Mouse (Mus musculus) CD4-positive helper T cell, adult 2 months (primary cell): ENCODE measurements at regions not wholly inside any gene's neighbourhood (a gene's known extent, or its start where the extent isn't known, plus 50 kb on each side); places are given as distances from the start of the nearest gene placed in this dataset.

Experiments
- DNase-seq: peaks from one replicate; pipeline ENCODE4 v3.0.0-alpha.2; 2012; ENCODE audit warnings: low read depth, missing footprints, low spot score

DNA sequence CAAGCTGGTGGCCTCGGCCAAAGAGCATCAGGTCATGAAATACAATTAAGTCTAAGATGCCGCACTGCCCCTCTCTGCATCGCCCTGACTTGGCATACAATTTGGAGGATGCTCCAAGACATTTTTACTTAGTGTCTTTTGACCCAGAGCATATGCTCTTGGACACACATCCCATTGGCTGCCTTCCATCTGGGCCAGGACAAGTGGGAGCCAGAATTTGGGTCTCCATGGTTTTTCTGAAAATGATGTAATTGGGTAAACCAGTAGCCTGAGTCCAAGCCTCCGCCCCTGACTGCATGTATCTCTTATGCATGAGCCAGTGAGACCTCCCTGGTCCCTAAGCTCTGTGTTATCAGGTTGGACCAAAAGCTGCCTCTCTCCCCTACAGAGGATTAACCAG lies 117.1 kb upstream of the Rpl38 start:
- no peak for DNase-seq

DNA sequence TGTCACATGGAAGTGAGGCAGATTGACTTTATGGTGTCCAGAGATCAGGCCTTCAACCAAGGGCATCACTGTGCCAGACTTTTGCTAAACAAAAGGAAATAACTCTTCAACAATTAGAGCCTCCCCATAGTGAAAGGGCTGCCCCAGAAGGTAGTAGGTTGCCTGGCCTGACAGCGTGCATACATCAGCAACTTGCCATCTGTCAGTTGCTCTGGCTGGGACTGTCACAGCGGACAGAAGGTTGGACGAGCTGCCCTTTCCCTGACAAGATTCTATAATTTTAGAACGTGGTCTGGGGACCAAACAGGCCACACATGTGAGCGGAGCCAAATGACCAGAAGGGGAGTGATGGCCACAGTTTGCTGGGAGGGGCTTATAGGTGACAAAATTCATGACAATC lies 119.7 kb upstream of the Rpl38 start:
- DNase-seq = no peak

DNA sequence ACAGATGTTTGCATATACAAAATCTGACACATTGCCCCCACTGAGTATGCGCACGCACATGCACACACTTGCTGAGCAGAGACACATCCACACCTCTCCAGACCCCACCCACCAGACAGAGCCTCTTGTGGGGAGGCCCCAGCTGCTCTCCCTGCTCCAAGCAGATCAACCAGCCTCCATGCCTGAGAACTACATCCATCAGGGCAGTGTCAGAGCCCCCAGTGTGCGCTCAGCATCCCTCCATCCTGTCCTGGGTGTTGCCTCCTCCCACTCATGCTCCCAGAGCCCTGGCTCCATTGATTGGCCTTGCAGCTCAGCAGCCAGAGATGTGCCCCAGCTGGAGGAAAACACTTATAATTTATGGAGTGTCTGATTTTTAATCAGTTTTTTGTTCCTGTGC lies 124.1 kb upstream of the Rpl38 start:
- no peak for DNase-seq

DNA sequence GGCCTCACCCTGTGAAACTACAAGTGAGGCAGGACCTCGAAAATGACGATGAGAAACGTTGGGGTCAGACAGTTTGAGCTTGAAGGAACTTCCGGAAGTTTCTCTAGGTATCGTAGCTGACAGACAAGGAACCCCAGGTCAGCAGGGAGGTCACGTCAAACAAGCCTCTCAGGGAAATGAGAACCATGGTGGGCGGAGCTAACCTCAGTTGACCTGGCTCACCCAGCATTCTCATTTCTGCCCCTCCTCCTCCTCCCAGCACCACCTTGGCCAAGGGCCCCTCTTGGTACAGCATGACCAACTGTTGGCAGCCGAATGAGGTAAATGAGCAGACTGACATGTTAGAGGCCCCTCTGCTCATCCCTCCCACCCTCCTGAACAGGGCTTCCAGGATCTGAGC lies 126.2 kb upstream of the Rpl38 start:
- DNase-seq = no peak

DNA sequence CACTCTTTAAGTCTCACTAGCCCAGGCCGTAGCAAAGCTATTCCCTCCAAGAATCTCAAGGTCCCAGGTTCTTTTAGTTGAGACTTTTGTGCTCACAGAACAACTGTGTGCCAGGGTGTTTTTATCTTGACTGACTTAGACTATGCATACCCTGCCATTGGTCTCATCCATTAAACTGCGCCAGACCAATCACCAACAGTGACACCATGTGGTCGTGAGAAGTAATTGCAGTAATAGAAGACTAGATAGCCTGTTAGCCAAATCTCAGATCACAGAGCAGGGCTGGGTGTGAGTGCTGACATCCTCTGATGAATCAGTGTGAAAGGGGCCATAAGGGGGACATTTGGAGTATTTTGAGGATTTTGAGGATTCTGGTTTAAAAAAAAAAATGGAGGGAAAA lies 127.8 kb upstream of the Rpl38 start:
- no peak for DNase-seq

DNA sequence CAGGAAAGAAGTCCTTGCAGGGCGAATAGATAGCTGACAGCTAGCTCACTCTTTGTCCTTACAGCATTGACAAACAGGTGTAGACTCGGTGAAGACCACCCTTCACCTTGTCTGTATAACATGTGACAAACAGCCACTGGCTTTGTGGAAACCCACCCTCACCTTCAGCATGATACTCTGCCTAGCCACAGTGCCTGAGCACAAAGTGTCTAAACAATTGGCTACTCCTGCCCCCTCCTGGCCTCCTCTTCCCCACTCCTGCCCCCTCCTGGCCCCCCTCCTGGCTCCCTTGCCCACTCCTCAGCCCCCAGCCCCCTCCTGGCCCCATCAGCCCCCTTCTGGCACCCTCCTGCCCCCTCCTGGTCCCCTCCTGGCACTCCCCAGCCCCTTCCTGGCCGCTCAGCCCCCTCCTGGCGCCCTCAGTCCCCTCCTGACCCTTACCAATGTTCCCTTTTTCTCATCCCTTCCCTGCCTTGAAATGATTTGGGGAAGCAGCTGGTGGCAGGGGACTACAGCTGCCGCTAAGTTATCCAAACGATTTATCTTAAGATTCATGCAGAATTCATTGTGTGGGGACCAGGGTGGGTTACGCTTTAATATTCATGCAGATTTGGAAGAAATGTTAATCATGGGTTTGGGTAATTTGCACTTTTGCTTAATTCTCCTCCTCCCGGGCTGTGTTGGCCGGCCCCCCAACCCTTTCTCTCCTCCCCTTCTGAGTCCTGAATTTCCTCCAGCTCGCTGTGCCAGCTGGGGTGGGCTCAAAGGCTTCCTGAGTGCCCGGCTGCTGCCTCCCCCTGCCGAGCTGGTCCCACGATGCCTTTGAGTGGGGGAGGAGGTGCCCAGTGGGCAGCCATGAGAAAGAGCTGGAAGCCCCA lies 131.5 kb upstream of the Rpl38 start:
- no peak for DNase-seq

DNA sequence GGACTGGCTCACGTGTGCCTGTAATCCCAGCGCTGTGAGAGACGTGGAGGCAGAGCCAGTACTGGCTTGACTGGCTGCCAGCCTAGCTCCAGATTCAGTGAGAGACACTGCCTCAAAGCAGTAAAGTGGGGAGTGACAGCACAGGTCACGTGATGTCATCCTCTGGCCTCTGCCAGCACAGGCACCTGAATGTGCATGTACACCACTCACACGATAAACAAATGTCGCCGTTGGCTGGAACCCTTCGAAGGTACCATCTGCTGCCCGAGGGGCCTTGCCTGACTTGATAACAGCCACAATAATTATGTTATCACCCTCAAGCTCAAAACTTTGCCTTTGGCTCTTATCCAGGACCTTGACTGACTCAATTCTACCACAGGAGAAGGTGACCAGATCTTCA lies 132.4 kb upstream of the Rpl38 start:
- DNase-seq = no peak

DNA sequence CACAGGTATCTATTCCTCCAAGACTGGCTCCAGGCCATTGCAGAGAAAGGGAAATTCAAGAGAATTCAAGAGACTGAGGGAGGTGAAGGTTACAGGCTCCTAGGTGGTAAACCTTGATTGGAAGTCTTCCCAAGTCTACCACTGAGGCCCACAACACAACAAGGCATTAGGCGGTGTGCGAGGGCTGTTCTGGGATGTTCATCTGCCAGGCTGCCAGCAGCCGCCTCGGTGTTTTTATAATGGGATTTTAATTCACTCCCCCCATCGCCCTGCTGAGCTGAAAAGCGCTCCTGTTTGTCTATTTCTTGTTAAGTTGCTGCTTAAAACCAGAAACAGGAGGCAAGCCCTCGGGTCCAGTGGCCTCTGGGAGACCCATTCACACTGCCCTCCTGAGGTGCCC lies 133.9 kb upstream of the Rpl38 start:
- no peak for DNase-seq

DNA sequence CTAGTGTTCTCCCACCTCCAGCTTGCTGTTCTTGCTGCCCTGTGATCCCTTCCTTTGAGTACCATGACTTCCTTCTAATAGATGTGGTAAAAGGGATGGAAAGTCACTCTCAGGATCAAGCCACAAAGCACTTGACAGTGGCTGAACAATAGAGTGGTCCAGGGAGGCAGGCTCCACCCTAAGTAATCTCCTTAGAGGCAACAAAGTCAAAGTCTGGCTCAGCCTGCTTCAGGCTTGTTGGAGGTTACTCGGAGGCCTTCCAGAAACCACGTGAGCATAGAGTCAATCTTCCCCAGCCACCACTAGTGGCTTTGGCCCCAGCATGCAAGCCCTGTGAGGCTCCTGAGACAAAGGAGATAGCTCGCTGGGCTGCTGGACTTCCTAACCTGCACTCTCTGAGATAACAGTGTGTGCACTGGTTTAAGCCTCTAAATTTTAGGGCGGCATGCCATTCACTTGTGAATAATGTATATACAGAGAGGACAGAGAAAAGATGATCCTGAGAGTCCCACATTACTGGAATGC lies 137.0 kb upstream of the Rpl38 start:
- no peak for DNase-seq

DNA sequence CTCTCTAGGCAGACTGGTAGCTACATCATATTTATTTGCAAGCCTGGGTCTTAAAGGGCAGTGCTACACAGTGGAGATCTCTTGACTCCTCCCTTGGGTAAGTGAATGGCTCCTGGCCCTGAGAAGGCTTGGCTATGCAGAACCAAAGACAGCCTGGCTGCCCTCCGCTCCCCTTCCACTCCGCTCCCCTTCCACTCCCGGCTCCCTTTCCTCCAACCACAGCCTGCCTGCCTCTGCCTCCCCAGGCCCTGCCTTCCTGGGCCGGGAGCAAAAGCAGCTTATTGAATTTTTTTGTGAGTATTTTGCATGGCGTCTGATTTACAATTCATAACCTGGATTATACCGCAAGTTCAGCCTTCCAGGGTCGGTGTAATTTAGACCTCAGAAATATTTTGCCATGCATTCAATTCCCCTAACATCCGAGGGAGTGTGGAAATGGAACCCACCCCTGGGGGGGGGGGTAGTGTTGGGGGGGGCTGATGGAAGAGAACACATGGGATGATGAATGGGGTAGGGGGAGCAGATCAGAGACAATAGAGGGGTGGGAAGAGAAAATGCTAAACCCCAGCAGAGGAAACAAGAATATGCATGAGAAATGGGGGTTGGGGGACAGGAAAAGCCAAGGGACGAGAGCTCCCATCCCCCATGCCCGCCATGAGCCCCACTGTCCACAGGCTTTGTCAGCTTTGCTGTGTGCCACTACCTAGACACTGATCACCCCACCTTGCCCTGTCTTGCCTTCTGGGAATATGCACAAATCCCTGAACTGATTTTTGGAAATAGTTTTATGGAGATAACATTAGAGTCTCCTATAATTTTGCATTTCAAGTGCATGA lies 139.2 kb upstream of the Rpl38 start:
- no peak for DNase-seq

DNA sequence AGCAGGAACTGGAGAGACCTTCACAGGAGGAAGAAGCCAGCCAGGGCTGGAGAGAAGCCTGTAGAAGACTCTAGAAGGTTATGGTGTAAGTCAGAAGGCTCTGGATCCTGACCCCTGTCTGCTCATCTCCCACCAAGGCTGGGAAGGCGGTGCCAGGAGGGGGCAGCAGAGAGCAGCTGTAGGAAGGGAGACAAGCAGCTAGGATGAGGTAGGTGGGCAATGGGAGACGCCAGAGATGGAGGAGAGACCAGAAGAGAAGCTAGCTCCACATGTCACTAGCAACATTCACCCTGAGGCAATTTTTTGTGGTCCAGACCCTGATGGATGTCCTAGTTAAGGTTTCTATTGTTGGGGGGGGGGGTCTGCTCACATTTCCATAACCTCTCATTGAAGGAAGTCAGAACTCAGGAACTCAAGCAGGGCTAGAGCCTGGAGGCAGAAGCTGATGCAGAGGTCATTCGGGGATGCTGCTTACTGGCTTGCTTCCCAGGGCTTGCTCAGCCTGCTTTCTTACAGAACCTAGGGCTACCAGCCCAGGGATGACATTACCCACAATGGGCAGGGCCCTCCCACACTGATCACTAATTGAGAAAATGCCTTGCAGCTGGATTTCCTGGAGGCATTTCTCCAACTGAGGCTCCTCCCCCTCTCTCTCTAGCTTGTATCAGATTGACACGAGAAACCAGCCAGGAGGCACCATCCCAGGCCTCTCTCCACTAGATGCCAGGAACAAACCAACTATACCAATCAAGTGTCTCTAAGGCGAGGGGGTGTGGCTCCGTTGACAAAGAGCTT lies 144.7 kb upstream of the Rpl38 start:
- DNase-seq = peak; percentile 45

DNA sequence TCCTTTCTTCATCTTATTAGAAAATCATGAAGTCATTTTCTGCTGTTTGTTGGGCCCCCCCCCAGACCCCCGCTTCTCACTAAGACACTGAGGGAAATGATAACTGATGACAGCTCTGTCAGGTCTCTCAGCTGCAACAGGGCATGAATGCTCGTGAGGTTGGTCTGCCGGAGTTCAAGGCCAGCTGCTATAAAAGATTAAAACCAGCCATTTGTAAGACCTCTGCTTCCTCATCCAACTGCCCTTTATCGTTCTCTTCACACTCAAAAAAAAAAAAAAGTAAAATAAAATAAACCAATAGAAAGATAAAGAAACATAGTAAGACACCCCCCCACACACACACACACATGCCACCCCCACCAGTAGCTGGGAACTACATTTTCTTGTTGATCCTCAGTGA lies 153.0 kb upstream of the Rpl38 start:
- DNase-seq = no peak

DNA sequence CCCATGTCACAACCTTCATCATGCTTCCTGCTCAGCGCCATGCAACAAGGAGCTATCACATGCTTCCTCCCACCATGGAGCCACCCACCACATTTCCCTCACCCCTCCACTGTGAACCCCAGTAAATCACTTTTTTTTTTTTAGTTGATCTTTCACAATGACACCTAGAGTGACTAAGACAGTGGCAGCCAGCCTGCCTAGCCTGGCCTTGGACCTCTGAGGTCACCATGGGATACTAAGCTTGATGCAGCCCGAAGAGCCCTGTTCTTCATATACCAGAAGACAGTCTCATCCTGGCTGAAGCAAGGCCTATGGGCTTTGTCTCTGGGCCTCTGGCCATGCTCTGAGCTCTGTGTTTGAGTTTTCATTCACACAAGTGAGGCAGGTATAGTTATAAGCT lies 154.2 kb upstream of the Rpl38 start:
- DNase-seq = no peak

DNA sequence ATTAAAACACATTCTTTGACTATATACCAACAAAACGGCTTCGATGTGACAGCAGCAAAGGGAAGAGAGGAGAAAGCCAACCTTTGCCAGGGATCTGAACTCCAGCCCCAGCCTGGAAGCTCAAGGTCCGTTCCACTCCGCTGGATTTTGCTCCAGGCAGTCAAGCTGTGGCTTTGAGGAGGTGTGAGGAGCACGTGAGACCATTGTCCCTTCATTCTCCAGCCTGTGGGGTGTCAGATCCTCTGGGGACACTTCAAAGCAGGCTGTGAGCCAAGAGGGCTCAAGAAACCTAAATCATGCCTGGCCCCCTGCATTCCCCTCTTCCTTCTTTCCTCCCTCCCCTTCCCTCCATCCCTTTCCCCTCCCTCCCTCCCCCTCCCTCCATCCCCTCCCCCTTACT lies 154.9 kb upstream of the Rpl38 start:
- no peak for DNase-seq

DNA sequence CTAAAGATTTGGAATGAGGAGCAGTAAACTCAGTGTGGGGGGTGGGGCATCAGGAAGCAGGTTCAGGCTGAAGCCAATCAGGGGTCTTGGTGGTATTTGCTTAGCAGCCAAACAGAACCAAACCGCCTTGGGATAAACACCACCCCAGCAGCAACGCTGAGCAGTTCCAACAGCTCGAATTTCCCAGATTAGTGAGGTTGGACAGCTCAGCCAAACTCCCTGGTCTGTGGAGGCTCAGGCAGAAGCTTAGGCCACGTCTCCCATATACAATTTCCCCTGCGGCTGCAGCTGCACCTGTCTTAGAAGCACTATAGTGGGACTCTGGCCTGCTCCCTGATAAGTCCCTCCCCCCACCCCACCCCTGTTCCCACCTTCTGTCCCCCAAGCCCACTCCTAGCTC lies 156.3 kb upstream of the Rpl38 start:
- DNase-seq = no peak

DNA sequence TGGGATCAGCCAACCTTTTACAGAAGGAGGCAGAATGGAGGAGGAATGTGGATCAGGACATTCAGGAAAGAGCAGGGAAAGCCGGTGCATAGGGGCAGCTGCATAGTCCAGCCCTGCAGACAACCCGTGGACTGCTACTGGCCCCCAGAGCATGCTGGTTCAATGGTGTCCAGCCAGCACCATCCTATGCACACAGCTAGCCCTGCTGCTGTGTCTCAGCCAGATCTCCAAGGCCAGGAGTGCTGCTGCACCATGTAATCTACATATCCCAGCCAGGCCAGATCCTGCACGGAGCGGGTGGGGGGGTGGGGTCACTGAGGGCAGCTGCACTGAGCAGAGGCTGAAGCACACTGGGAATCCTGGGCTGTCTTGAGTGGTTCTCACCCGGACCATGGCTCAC lies 165.8 kb upstream of the Rpl38 start:
- DNase-seq = no peak

DNA sequence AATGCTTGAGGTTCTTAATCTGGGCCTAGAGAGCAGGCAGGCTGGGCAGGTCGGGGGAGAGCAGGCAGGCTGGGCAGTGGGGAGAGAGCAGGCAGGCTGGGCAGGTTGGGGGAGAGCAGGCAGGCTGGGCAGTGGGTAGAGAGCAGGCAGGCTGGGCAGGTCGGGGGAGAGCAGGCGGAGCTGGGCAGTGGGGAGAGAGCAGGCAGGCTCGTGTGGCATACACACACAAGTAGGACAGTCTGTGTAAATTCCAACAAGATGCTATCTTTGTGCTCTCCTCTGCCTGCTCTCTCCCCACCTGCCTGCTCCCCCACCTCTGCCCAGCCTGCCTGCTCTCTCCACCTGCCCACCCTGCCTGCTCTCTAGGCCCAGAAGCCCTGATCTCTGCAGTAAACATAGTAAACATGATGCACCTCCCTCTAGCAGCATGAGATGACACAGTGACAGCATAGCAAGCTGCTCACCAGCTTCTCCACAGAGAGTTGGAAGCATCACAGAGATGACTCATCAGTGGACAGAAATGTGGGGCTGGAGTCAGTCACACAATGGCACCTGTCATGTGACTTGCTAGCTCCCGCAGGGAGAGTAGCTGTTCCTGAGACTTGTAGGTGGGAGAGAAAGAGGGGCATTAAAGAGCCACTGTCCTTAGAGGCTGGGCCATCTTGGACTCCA lies 166.3 kb upstream of the Rpl38 start:
- no peak for DNase-seq

DNA sequence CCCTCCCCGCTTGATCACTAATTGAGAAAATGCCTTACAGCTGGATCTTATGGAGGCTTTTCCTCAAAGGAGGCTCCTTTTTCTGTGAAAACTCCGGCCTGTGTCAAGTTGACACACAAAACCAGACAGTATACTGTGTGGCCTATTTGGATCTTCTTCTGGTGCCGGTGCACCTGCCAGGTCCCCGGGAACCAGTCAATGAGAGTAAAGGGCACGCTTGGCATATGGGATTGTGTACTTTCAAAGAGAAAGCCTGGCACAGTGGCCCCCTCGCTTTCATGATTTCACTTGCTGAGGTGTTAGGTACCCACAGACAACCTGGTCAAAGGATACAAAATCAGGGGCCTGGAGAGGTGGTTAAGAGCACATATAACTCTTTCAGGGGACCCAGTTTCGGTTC lies 167.9 kb upstream of the Rpl38 start:
- DNase-seq = no peak

DNA sequence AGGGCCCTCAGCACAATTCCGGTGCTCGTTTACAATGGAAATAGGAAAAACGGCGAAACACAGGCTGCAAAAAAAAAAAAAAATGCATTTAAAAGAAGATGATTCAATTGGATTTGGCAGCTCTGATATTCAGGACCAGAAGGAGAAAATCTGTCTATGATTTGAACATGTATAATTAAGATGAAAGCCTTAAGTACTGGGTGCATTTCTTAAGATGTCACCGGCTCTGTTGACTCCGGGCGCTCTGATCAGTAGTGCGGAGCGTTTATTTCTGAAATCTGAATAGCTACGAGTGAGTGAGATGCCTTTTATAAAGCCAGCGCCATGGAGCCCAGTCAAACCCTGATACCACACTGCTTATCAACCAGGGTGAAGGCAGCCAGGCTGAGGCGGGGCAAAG lies 168.7 kb upstream of the Rpl38 start:
- no peak for DNase-seq

DNA sequence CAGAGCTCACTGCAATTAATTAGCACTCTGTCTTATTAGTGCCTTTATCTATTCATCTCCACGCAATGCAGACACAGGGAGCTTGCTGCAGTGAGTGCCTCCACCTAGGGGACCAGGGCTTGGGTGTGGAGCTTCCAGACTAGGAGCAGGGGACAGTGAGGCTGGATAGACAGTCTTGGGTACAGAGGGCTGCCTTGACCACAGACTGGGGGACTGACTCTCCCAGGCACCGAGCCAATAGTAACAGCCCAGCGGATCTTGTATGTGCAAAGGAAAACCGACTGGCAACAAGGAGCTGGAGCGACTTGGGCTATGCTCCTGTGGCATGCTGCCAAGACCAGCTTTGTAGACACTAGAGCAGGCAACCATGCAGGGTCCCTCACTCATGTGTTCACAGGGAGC lies 172.8 kb upstream of the Rpl38 start:
- no peak for DNase-seq

DNA sequence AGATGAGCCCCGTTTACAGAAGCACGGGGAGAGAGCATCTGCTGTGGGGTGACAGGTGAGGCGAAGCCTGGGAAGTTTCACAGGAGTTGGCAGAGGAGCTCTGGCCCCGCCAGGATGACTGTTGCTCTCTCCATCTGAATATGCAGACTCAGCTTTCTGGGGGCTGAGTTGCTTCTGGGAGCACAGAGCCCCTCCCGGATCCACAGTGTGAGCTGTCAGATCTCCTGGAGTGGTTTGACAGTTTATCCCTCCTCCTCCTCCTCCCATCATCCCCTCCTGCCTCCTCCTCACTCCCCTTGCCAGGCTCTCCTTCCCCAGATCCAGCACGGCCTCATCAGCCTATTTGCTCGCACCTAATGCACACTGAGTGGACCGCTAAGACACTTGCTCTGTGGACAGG lies 181.9 kb upstream of the Rpl38 start:
- DNase-seq = no peak
